Mouse (Mus musculus): ENCODE results near the gene Zfp12.

Zfp12 gene

DNA sequence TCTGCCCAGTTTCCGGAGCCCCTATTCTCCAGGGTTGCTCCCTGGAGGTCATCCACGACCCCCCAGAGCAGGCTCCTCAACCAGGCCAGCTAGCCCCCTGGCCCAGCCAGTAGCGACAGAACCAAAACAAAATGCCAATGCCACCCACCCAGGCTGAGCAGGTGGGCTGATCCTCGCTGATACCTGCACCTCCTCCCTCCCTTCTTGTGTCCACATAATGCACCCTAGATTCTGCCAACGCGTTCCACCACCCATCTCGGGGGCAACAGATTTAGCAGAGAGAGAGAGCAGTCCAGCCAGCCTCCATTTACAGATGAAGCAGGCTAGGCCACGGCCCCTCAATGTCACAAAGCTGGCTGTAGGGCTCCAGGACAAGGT lies 34.0 kb downstream of the Zfp12 start:
- no peak for DNase-seq

DNA sequence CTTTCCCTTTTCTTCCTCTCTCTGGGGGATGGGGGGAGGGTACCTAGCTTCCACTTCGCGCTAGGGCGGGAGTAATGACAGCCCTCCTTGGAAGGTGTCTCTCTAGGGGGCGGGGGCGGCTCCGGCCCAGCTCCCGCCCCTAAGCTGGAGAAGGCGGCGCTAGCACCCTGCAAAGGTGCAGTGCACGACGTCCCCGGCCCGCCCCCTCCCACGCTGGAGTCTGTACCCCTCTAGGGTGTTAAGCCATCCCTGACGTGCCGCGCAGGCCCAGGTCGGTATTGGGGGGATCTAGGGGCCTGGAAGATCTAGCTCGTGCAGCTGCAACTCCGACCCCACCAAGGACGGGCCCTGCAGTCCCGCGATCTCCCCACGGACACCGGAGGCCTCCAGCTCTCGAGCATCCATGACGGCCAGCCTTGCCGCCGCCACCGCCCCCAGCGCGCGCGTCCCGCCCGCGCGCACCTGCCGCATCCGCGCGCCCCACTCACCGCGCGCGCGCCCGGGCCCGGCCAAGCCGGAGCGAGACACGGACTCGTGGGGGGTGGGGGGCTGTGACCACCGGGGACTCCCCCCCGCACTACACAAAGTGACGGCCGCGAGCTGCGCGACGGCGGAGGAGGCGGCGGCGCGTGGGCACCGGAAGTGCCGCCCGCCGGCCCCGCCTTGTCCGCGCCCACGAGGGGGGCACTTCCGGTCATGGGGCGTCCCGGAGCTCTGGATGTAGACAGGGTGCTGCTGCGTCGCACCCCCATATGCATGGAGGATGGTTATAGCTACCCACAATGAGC lies 34.6 kb downstream of the Zfp12 start, which contains the start of gene Zfp316:
TSS of gene Zfp316 (minus strand) at position 660 of the 788 bp plus-strand sequence.
- DNase-seq = peak; percentile 75

DNA sequence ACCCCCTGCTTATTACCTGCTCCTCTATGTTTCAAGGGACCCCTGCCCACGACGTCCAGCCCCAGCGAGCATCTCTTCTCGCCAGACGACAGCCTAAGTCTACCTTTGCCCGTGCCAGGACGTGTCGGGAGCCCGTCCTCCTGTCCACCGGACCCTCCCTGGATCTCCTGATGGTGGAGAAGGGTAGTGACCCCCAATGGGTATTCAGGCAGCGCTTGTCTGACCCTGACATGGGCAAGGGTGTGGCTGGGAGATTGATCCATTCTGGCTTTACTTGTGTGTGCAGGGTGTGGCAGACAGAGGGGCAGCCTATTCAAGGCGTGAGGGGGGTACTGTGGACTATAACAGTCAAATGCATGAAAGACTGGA lies 35.2 kb downstream of the Zfp12 start:
- no peak for DNase-seq

DNA sequence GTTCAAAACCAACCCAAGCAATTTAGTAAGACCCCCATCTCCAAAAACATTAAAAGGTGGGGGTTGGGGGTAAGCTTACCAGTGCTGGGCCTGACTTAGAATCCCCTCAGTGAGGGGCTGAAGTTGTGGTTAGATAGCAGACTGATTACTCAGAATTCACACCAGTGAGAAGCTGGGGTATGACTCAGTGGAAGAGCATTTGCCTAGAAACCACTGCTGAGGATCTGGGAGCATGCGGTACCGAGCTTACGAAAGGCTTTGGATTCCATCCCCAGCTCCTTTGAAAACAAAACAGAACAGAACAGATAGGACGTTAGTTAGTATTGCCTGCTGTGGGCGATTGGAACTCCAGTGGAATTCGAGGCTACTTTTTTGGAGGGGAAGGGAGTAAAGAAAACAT lies 36.7 kb downstream of the Zfp12 start:
- DNase-seq = no peak

DNA sequence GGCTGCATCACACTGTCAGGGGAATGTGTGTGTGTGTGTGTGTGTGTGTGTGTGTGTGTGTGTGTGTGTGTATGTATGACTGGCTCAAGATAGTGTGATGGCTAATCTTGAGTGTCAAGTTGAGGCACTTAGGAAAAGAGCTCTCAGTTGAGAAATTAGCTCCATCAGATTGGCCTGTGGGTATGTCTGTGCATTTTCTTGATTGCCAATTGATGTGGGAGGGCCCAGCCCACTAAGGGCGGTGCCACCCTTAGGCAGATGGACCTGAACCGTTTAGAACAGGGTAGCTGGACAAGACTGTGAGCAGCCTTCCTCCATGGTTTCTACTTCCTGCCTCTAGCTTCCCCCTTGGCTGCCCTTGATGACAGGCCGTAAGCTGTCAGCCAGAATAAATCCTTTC lies 37.1 kb downstream of the Zfp12 start:
- DNase-seq = no peak

DNA sequence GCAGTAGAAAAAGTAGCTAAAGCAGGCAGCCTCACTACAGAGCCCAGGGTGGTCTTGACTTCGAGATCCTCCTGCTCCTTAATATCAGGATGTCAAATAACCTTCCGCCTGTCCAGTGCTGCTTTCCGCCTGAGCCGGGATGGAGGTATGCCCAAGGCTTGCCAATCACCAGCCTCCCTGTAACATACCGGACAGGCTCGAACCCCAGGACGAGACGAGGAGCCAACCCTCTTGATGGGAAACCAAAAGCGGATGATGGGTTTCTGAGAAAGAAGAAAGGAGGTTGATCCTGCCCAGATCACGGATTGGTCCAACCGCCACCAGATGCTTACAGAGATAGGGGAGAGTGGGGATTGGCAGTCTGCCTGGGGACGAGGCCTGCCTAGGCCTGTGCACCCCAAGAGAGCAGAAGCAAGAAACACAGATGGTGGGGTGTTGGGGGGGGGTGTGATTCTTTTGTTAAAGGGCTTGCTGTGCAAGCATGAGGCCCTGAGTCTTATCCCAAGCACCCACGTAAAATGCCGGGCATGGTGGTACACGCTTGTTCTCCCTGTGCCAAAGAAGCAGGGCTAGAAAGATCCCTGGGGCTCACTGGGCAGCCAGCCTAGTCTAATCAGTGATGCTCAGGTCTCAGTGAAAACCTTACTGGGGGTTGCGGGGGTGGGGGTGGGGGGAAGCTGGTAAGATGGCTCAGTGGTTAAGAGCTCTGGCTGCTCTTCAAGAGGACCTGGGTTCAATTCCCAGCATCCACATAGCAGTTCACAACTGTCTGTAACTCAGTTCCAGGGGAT lies 37.8 kb downstream of the Zfp12 start:
- DNase-seq = no peak

DNA sequence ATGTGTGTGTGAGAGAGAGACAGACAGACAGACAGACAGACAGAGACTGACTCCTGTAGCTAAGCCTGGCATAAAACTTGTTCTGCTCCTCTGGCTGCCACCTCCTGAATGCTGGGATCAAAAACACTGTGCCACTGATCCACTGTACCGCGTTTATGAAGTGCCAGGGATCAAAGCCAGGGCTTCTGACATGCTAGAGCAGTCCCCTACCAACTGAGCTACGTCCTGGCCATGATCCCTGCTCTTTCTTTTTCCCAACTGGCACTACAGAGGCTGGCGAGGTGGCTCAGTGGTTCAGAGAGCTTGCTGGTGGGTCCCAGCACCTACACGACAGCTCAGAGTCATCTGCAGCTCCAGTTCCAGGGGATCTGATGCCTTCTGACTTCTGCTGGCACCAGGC lies 40.8 kb downstream of the Zfp12 start:
- no peak for DNase-seq

DNA sequence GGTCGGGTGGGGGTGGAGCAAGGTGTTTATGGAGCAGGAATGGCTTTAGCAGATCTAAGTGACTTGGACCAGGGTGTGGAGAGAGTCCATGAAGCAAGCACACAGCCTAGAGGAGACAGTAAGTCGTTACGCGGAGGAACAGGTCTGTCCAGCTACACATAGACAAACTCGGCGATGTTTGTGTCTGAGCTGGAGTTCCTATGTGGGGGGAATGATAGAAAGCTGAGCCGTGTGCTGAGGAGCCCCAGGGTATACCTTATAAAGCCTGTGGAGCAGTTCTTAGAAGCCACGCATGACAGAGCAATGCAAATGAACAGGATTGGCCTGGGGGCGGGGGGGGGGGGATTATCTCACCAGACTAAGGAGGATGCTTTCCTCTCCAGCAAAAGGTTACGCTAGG lies 44.3 kb downstream of the Zfp12 start:
- DNase-seq = no peak

DNA sequence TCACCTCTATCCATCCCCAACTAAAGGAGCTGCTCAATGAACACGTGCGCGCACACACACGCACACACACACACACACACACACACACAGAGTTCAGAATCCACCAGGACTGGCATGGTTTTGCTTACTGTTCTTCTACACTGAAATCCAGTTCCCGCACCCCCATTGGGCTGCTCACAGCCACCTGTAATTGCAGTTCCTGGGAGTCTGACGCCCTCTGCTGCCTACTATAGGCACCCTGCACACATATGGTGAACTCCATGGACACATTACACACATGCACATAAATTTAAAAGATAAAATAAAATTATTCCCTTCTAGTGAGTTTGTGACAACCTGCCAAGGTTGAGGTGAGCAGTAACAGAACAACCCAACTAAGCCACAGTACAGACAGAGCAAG lies 49.8 kb downstream of the Zfp12 start:
- no peak for DNase-seq

DNA sequence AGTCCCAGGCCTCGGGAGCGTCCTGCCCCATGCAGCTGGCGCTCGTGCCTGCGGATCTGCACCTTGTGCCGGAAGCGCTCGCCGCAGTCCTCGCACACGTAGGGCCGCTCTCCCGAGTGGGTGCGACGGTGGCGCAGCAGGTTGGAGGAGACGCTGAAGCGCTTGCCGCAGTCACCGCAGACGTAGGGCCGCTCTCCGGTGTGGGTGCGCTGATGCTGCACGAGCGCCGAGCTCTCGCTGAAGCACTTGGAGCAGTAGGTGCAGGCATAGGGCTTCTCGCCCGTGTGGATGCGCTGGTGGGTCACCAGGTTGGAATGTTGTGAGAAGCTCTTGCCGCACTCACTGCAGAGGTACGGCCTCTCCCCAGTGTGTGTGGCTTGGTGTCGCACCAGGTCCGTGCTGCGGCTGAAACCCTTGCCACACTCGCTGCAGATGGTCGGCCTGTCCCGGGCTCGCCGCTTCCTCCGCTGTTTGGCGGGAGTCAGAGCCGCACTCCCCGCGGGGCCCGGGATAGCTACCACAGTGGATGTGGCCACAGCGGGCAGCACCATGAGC lies 52.9 kb downstream of the Zfp12 start:
- peak; percentile 40 for DNase-seq

DNA sequence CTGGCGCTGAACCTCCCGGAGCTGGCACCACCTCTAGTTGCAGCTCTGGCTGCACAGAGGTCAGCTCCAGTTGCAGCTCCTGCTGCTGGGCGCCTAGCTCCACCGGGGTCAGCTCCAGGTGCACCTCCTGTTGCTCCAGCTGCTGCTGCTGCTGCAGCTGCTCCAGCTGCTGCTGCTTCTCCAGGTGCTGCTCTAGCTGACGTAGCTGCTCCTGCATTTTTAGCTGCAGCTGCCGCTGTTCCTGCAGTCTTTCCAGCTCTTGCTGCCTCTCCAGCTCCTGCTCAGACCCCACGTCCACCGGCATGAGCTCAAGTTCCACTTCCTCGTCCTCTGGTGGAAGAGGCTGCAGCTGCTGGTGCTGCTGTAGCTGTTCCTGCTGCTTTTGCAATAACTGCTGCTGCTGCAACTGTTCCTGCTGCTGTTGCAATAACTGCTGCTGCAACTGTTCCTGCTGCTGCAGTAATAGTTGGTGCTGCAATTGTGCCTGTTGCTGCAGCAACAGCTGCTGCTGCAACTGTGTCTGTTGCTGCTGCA lies 53.5 kb downstream of the Zfp12 start:
- no peak for DNase-seq

DNA sequence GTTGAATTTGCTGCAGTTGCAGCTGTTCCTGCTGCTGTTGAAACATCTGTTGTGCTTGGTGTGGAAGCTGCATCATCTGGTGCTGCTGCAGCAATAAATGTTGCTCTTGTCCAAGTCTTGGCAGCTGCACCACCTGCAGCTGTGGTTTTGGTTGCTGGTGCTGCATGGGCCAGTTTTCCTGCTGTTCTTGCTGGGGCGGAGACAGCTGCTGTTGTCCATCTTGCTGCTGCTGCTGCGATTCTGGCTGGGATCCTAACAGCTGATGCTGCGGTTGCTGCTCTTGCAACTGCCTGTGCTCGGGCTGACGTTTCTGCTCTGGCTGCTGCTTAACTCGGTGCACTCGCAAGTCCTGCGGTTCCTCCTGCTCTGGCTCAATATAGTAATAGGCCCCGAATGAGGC lies 54.3 kb downstream of the Zfp12 start:
- no peak for DNase-seq

DNA sequence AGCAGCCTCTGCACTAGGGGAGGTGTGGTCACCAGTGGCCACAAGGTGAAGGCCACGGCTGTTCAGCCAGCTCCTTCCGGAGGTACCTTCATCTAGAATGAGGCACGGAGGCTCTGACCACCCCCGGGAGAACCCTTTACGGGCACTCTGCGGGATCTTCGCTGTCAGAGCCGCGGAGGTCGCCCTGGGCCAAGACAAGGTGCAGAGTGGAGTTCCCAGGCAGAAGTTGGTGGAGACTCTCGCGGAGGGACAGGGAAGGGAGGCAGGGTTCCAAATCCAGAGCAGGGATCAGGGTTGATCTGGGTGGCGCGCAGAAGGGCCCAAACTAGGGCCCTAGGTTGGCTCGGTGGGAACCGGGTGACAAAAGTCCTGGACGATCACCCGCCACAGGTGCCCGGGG lies 57.9 kb downstream of the Zfp12 start:
- DNase-seq = no peak

DNA sequence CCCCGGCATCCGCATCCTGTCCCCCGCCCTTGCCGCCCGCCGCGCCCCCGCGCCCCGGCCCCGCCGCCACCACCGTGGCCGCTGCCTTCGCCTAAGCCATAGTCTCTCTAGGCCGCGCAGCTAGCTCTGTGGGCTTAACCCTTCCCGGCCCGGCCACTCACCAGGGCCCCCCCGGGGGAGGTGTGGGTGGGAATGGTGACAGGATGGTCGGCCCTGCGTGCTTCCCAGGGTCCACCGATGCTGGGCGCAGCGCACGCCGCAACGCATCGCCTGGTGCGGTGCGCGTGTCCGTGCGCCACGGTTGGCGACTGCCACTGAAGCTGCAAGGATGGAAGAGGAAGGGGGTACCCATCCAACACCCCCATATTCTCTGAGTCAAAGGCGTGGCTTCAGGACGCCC lies 58.4 kb downstream of the Zfp12 start, which contains the start of gene Zfp853:
TSS of gene Zfp853 (minus strand) at position 220 of the 400 bp plus-strand sequence.
- no peak for DNase-seq

DNA sequence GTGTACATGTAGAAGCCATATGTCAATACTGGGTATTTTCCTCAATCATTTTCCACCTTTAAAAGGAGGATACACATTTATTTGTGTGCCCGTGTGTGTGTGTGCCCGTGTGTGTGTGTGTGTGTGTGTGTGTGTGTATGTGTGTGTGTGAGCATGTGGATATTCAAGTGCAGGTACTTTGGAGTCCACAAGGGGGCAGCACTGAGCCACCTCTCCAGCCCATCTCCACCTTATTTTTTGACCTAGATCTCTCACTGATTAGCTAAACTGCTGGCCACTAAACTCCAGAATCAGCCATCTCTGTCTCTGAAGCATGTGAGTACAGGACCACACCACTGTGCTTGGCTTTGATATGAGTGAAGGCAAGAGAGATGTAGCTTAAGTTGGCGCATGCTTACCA lies 59.9 kb downstream of the Zfp12 start:
- no peak for DNase-seq

DNA sequence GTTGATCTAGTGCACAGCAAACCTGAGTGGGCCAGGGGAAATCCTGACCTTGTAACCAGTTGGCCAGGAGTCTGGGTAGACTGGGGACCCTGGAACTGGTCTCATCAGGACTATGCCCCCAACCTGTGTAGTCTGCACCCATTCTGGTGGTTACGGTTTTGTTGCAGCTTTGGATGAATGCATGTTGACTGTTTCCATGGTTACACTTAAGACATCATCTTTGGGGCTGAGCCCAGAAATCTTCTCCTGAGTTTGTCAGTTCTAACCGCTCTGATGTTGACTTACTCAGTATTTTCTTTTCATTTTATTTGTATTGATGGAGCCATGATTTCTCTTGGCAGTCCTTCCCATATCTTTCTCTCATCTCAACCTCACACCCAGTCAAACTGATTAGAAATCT lies 60.4 kb downstream of the Zfp12 start:
- no peak for DNase-seq

DNA sequence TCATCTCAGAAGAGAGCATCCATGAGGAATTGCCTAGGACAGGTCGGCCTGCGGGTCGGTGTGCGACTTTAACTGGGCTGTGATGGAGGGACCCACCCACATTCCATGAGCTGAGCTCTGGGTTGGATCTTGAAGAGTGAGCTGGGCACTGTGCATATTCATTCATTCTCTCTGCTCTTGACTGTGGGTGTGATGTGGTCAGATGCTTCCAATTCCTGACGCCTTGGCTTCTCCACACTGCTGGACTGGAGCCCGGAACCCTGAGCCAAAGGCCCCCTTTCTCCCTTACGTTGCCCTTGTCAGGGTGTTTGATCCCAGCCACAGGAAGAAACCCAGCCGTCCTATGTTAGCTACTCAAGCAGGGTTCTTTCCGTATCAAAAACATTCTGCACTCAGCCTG lies 63.0 kb downstream of the Zfp12 start:
- no peak for DNase-seq

DNA sequence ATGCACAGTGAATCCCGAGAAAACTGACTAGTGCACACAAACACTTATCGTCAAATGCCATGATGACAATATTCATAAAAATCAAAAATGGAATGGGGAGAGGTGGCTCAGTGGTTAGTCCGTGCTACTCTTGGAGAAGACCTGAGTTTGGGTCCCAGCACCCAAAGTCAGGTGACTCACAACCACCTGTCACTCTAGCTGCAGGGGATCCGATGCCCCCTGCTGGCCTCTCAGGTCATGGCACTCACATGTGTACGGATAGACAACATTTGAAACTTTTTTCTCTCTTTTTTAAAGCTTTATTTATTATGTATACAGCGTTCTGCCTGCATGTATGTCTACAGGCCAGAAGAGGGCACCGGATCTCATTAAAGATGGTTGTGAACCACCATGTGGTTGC lies 63.4 kb downstream of the Zfp12 start:
- no peak for DNase-seq
